Mouse (Mus musculus) hindbrain, embryonic 16.5 days (tissue): ENCODE measurements around the gene Olfr1160. TPM values are rescaled to one million over a fixed set of nuclear protein-coding genes. Genes with fewer than 3 reads are reported as not detected.

Source experiments
- polyA plus RNA-seq: library from polyadenylated mRNA; unstranded; fragments of >200 nt; fragmentation: Nextera tagmentation; extraction: Ambion mirVana; gene quantifications from 2 replicates; pipeline ENCODE4 v1.2.1, GENCODE M21; 2015

The Olfr1160 gene
- polyA plus RNA-seq, 1 experiment from 2014 or later, result not detected

Other genes starting within 250 kb of the Olfr1160 start
- gene Olfr152, start 228.8 kb downstream of the Olfr1160 start, polyA plus RNA-seq, result not detected in 2 replicates
- not detected in 2 replicates for gene Olfr1143, start 207.7 kb downstream of the Olfr1160 start, polyA plus RNA-seq
- not detected in 2 replicates for gene Olfr1145, start 198.4 kb downstream of the Olfr1160 start, polyA plus RNA-seq
- gene Olfr1148, start 177.7 kb downstream of the Olfr1160 start, polyA plus RNA-seq, result not detected in 2 replicates
- not detected in 2 replicates for gene Olfr1150-ps1, start 164.3 kb downstream of the Olfr1160 start, polyA plus RNA-seq
- gene Olfr1151, start 152.4 kb downstream of the Olfr1160 start, polyA plus RNA-seq, result not detected in 2 replicates
- 0.02 TPM in 1 of 2 replicates, not detected in the other for gene Olfr1152, start 141.8 kb downstream of the Olfr1160 start, polyA plus RNA-seq
- not detected in 2 replicates for gene Olfr1153, start 113.3 kb downstream of the Olfr1160 start, polyA plus RNA-seq
- not detected in 2 replicates for gene Olfr1154, start 103.1 kb downstream of the Olfr1160 start, polyA plus RNA-seq
- not detected in 2 replicates for gene Olfr1155, start 63.1 kb downstream of the Olfr1160 start, polyA plus RNA-seq
- gene Olfr1156, start 55.2 kb downstream of the Olfr1160 start, polyA plus RNA-seq, result not detected in 2 replicates
- not detected in 2 replicates for gene Olfr1157, start 40.0 kb downstream of the Olfr1160 start, polyA plus RNA-seq
- not detected in 2 replicates for gene Olfr74, start 33.6 kb downstream of the Olfr1160 start, polyA plus RNA-seq
- not detected in 2 replicates for gene Olfr1158, start 18.2 kb downstream of the Olfr1160 start, polyA plus RNA-seq
- not detected in 2 replicates for gene Olfr1161, start 14.5 kb upstream of the Olfr1160 start, polyA plus RNA-seq
- not detected in 2 replicates for gene Olfr73, start 29.4 kb upstream of the Olfr1160 start, polyA plus RNA-seq
- gene Olfr1162, start 42.9 kb upstream of the Olfr1160 start, polyA plus RNA-seq, result not detected in 2 replicates
- gene Olfr1163, start 63.6 kb upstream of the Olfr1160 start, polyA plus RNA-seq, result not detected in 2 replicates
- gene Olfr1164, start 85.7 kb upstream of the Olfr1160 start, polyA plus RNA-seq, result not detected in 2 replicates
- not detected in 2 replicates for gene Olfr1166, start 120.0 kb upstream of the Olfr1160 start, polyA plus RNA-seq
- gene Olfr1167, start 146.9 kb upstream of the Olfr1160 start, polyA plus RNA-seq, result not detected in 2 replicates
- gene Olfr1168, start 173.6 kb upstream of the Olfr1160 start, polyA plus RNA-seq, result not detected in 2 replicates
- not detected in 2 replicates for gene Olfr1170, start 220.1 kb upstream of the Olfr1160 start, polyA plus RNA-seq